Mouse (Mus musculus) erythroblast, embryonic 14.5 days (primary cell): ENCODE data around the gene Dusp11.

Experiments
- GATA1 ChIP-seq: IDR thresholded peaks from 2 replicates; pipeline ENCODE4 v1.6.1; 2012; ENCODE audit warnings: low read length, inconsistent platforms, mixed read lengths
- TAL1 ChIP-seq: IDR thresholded peaks from 3 replicates; pipeline ENCODE4 v1.6.1; 2012; ENCODE audit warnings: low read length, inconsistent platforms, mixed read lengths

DNA sequence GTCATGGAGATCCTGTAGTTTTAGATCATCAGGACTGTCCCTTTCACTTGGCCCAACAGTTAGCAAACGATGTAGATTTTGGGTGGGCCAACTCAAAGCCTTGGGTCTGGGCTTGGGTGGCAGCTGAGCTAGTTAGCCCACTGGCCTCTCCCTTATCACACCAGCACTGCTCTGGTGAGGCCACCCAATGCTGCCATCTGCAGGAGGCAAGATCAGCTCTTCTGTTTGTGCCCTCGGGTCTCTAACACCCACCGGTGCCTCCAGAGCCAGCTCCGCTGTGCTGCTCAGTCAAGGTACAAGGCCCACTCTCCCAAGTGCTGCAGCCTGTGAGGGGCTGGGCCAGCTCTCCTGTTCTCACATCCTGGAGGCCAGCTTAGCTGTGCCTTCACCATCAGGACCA, 5.2 kb upstream of the Dusp11 start:
- TF ChIP-seq GATA1 (no peak), TAL1 (no peak)
